Mouse (Mus musculus): ENCODE measurements around the gene Pknox1. TPM values are rescaled to one million over a fixed set of nuclear protein-coding genes. Genes with fewer than 3 reads are reported as not detected.
"Not testable (repeated sequence)": the region's sequence is repeated elsewhere in the genome, so short reads cannot be mapped to it uniquely, and the experiment has no call there.

The Pknox1 gene
- 10 to 100 TPM; 48.3 to 58.9 TPM for polyA plus RNA-seq (2017; shearing (Covaris generic))

- peak; percentile 88 for ATAC-seq
Measured at GRCm38 (mm10) chr17:31564015-31564857, at the start of gene Pknox1. TSS of gene Pknox1 (plus strand) at chr17:31564734.

- ATAC-seq, result peak; percentile 9
Measured at GRCm38 (mm10) chr17:31519344-31519945, 45.1 kb upstream of the Pknox1 start.

GRCm38 (mm10) chr17:31519946-31520838 is 44.3 kb upstream of the Pknox1 start, which contains the start of the genes Wdr4 and Ndufv3:
TSS of gene Wdr4 (minus strand) at chr17:31519980.
TSS of gene Ndufv3 (plus strand) at chr17:31520115.
- peak; percentile 93 for ATAC-seq

- no peak for ATAC-seq
Measured at GRCm38 (mm10) chr17:31520895-31521294, 43.6 kb upstream of the Pknox1 start.

GRCm38 (mm10) chr17:31521948-31522347 is 42.6 kb upstream of the Pknox1 start:
- no peak for ATAC-seq

- no peak for ATAC-seq
Measured at GRCm38 (mm10) chr17:31525114-31525513, 39.4 kb upstream of the Pknox1 start.

GRCm38 (mm10) chr17:31525816-31526215 is 38.7 kb upstream of the Pknox1 start:
- no peak for ATAC-seq

- peak; percentile 41 for ATAC-seq
Measured at GRCm38 (mm10) chr17:31529314-31529713, 35.2 kb upstream of the Pknox1 start.

- no peak for ATAC-seq
Measured at GRCm38 (mm10) chr17:31531441-31532158, 32.9 kb upstream of the Pknox1 start.

GRCm38 (mm10) chr17:31532331-31532730 is 32.2 kb upstream of the Pknox1 start:
- ATAC-seq, result not testable (repeated sequence)

GRCm38 (mm10) chr17:31535358-31535757 is 29.2 kb upstream of the Pknox1 start:
- ATAC-seq, result no peak

GRCm38 (mm10) chr17:31535871-31536629 is 28.5 kb upstream of the Pknox1 start:
- ATAC-seq, result no peak

- ATAC-seq, result no peak
Measured at GRCm38 (mm10) chr17:31540101-31540500, 24.4 kb upstream of the Pknox1 start.

- no peak for ATAC-seq
Measured at GRCm38 (mm10) chr17:31540809-31541459, 23.6 kb upstream of the Pknox1 start.

GRCm38 (mm10) chr17:31541460-31541831 is 23.1 kb upstream of the Pknox1 start:
- no peak for ATAC-seq

- no peak for ATAC-seq
Measured at GRCm38 (mm10) chr17:31543574-31543973, 21.0 kb upstream of the Pknox1 start.

GRCm38 (mm10) chr17:31546444-31547196 is 17.9 kb upstream of the Pknox1 start:
- ATAC-seq, result no peak

GRCm38 (mm10) chr17:31547974-31548373 is 16.6 kb upstream of the Pknox1 start:
- ATAC-seq, result no peak

GRCm38 (mm10) chr17:31549389-31549788 is 15.1 kb upstream of the Pknox1 start:
- no peak for ATAC-seq

GRCm38 (mm10) chr17:31552601-31553000 is 11.9 kb upstream of the Pknox1 start:
- not testable (repeated sequence) for ATAC-seq
